Mouse (Mus musculus) frontal cortex, postnatal 25 days (tissue): ENCODE data around the gene Cadps2.

ENCODE experiments used
- DNase-seq, 2 experiments: peaks; one replicate each; pipeline ENCODE4 v3.0.0; 2022; ENCODE audit warnings: low spot score in 2 of 2

Cadps2 gene

GRCm38 (mm10) chr6:23839009-23839811 is at the start of gene Cadps2:
TSS of gene Cadps2 (minus strand) at chr6:23839421.
- peak in 1 of 2 experiments; percentile 10 for DNase-seq

GRCm38 (mm10) chr6:23886418-23886817 is 47.2 kb upstream of the Cadps2 start:
- peak in 1 of 2 experiments; percentile 7 for DNase-seq

GRCm38 (mm10) chr6:23876765-23877408 is 37.7 kb upstream of the Cadps2 start:
- DNase-seq = no peak

GRCm38 (mm10) chr6:23876363-23876762 is 37.1 kb upstream of the Cadps2 start:
- DNase-seq = no peak

- no peak for DNase-seq
These were observed 34.6 kb upstream of the Cadps2 start for GRCm38 (mm10) chr6:23873812-23874211.

GRCm38 (mm10) chr6:23873231-23873630 is 34.0 kb upstream of the Cadps2 start:
- DNase-seq = no peak

- no peak for DNase-seq
These were observed 30.8 kb upstream of the Cadps2 start for GRCm38 (mm10) chr6:23869971-23870370.

GRCm38 (mm10) chr6:23866298-23866697 is 27.1 kb upstream of the Cadps2 start:
- no peak for DNase-seq

GRCm38 (mm10) chr6:23853464-23853863 is 14.2 kb upstream of the Cadps2 start:
- no peak for DNase-seq

GRCm38 (mm10) chr6:23840001-23840400 is 780 bp upstream of the Cadps2 start:
- no peak for DNase-seq

- DNase-seq = no peak
These were observed 716 bp downstream of the Cadps2 start for GRCm38 (mm10) chr6:23838401-23839008.

- no peak for DNase-seq
These were observed 1.6 kb downstream of the Cadps2 start for GRCm38 (mm10) chr6:23837631-23838030.

- no peak for DNase-seq
These were observed 2.1 kb downstream of the Cadps2 start for GRCm38 (mm10) chr6:23837127-23837526.

- DNase-seq = no peak
These were observed 2.5 kb downstream of the Cadps2 start for GRCm38 (mm10) chr6:23836694-23837093.

- DNase-seq = no peak
These were observed 3.7 kb downstream of the Cadps2 start for GRCm38 (mm10) chr6:23835552-23835951.

GRCm38 (mm10) chr6:23830741-23831140 is 8.5 kb downstream of the Cadps2 start:
- no peak for DNase-seq

GRCm38 (mm10) chr6:23829338-23829737 is 9.9 kb downstream of the Cadps2 start:
- DNase-seq = no peak

GRCm38 (mm10) chr6:23821819-23822218 is 17.4 kb downstream of the Cadps2 start:
- no peak for DNase-seq

GRCm38 (mm10) chr6:23810087-23810486 is 29.1 kb downstream of the Cadps2 start:
- no peak for DNase-seq

- no peak for DNase-seq
These were observed 29.9 kb downstream of the Cadps2 start for GRCm38 (mm10) chr6:23809344-23809743.

- DNase-seq = no peak
These were observed 33.9 kb downstream of the Cadps2 start for GRCm38 (mm10) chr6:23805333-23805732.

- DNase-seq = no peak
These were observed 47.4 kb downstream of the Cadps2 start for GRCm38 (mm10) chr6:23791822-23792221.

- DNase-seq = no peak
These were observed 61.6 kb downstream of the Cadps2 start for GRCm38 (mm10) chr6:23777641-23778040.
